Mouse (Mus musculus): ENCODE results near the gene Ghrhr.
A peak's percentile ranks its signal among the peaks of the same experiment; 100 is the strongest.

Gene Ghrhr

DNA sequence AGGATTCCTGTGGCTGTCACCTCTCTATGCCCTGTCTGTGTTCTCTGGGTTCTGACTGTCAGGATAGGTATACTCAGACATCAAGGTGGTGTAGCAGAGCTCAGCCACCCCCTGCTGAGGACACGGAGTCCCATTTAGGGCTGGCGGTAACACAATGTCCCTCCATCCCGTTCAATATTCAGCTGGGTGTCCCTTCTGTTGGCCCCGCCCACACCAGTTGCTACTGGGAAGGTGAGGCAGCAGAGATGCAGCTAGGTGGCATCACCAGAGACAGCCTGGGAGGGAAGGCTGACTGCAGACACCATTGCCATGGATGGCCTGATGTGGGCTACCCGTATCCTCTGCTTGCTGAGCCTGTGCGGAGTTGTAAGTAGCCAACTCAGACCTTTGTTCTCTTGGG, at the start of gene Ghrhr:
Gene Ghrhr, plus strand, starts transcription at position 220 of the 400 bp plus-strand sequence.
- no peak for DNase-seq

DNA sequence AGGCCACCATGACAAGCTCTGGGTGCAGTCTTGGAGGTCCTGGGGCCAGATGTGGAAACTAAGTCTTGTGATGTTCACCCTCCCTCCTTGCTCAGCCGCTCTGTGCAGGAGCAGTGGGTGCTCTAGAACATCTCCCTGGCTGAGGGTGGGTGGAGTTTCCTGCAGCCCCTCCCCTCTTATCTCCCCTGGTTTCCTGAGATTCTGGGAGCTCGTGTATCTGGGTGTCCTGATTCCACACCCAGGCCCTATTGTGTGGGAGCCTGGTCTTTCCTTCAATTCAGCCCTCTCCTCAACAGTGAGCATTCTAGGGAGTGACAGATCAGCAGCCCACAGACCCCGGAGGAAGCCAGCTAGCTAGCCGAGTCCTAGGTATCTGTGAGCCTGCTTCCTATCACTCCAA, 49.8 kb upstream of the Ghrhr start:
- peak; percentile 62 to 81 for DNase-seq

DNA sequence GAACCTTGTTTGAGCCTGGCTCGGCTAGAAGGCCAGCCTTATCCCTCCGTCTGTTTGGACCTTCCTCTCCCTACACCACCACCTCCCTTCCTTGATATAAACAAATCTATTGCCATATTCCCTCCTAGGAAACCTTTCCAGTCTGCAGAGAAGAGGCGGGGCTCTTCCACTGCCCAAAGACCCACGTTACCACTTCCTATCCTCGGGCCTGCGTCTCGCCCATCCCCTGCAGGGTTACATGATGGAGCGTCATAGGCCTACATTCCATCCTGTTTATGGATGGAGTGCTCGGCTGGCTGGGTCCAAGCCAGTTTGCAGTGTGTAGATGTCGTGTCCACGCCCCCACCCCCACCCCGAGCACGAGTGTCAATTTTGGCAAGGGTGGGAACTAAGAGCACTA, 48.8 kb upstream of the Ghrhr start:
- DNase-seq = peak; percentile 70 to 90

DNA sequence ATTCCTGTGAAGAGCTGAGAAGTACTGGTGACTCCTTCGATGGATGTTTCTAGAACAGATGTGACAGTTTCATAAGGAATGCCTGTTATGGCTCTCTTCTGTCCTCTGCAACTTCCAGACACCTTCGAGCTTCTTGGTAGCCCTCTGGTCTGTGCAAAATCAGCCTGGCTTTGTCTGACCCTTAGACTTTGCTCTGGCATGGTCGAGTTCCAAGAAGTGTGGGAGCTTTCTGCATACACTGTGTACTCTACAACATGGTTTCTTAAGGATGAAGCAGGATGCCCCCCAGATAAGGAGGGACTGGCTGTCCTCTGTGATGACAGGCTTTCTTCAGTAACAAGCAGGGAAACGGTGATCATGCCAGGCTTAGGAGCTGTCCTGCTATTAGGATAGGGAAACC, 47.9 kb upstream of the Ghrhr start:
- no peak for DNase-seq

DNA sequence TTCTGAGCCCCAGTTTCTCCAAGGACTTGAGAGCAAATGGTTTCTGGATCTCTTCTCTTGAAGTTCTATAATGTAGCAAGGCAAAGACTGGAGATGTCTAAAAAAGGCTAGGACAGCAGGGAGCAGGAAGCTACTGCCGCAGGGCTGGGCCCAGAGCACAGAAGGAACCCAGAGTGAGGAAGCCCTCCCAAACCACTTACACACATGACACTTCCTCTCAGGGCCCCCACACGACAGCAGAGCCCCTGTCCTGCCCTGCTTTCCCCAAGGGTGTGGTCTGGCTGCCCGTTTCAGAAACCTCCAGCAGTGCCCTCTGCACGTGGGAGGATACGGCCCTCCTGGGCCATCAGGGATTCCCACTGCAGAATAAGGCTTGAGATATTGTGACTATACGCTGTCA, 44.8 kb upstream of the Ghrhr start:
- peak in 1 of 2 experiments; percentile 69 for DNase-seq

DNA sequence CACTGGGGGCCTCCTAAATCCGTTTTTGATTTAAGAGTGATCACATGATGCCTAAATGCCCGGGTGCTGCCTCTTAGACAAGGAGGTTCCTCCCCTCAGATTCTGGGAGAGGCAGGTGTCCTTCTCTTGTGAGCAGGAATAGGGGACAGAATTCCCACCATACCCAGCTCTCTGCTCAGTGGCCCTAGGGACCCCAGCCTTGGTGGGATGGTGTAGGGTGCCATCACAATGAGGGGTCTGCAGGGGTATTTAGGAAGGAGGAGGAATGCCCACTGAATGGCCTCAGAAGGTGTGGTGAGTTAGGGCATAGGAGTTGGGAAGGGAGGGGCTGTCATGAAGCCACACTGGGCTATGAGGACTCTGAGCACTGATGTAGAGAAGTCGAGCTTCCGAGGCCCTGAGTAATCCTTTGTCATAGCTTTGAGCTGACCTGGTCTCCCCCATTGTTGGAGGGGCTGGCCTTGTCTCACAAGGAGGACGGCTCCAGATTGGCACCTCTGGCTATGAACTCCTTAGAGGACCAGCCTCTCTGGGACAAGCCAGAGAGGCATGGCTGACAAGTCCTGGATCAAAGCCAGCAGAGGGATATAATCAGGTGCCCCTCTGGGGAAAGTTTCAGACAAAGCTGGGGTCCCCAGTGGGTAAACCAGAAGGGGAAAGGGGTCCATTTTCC, 43.9 kb upstream of the Ghrhr start:
- no peak for DNase-seq

DNA sequence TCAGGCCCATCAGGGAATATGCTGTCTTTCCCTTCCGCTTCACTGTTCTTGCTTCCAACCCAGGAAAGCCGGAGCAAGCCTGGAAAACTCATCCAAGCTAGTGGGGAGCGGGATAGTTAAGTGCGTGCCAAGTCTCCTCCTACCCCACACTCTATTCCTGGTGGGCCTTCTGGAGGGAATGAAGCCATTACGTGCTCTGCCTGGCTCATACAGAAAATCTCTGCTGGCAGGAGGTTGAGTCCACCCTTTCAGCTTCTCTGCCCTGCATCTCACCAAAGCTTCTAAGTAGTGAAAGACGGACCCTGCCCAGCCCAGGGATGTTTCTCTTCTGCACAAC, 43.4 kb upstream of the Ghrhr start:
- DNase-seq = no peak

DNA sequence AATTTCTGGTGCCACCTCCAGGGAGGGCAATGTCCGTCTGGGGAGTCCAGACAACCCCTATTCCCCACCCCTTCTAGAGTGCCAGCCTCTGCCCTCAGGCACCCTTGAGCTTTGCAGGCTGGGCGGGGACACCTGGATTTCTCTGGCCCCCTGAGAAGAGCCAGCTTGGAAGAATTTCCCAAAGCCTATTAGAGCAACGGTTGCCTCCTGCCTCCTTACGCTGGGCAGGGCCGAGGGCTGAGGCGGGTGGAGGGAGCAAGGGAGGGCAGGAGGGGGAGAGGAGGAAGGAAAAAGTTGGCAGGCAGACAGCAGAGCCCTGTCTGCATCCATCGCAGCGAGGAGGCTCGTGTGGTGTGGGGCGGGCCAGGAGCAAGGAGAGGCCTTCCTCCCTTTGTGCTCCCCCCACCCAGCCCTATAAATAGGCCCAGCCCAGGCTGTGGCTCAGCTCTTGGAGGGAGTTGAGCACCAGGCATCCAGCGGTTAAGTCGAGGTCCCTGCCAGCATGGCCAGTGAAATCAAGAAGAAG, 40.0 kb upstream of the Ghrhr start, which contains the start of gene Aqp1:
Gene Aqp1, plus strand, starts transcription at position 444 of the 526 bp plus-strand sequence.
- peak; percentile 88 to 93 for DNase-seq

DNA sequence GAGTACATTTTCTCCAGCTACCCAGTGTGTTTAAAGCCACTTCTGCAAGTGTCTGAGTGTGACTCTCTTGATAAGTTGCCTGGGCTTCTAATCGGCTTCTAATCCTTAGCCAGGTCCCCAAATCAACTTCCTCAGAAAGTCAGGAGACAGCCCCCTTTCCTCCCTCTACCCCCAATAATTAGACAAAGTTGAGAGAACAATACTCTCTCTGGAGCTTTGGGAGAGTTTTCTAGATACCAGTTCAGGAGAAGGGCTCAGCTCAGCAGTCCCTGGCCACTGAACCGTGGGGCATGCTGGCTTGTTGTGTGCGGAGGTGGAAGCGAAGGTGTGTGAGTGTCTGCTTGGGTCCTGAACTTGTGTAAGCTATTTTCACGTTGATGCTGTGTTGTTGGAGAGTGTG, 38.9 kb upstream of the Ghrhr start:
- DNase-seq = no peak

DNA sequence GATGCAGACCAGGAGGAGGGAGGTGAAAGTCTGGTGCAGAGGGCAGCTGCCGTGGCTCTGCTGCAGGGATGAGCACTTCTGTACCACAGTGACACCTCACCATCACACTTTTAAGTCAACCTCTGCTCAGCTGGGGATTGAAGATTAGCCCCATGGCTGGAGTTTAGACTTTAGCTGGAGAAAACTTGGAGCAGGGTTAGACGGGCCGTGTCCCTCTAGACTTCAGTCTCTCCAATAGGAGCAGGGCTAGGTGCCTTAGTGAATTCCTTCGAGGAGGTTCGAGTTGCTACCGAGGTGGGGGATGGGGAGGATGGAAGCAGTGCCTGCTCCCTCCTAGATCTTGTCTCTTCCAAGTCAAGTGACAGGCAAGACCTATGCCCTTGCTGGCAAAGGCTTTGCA, 38.0 kb upstream of the Ghrhr start:
- no peak for DNase-seq

DNA sequence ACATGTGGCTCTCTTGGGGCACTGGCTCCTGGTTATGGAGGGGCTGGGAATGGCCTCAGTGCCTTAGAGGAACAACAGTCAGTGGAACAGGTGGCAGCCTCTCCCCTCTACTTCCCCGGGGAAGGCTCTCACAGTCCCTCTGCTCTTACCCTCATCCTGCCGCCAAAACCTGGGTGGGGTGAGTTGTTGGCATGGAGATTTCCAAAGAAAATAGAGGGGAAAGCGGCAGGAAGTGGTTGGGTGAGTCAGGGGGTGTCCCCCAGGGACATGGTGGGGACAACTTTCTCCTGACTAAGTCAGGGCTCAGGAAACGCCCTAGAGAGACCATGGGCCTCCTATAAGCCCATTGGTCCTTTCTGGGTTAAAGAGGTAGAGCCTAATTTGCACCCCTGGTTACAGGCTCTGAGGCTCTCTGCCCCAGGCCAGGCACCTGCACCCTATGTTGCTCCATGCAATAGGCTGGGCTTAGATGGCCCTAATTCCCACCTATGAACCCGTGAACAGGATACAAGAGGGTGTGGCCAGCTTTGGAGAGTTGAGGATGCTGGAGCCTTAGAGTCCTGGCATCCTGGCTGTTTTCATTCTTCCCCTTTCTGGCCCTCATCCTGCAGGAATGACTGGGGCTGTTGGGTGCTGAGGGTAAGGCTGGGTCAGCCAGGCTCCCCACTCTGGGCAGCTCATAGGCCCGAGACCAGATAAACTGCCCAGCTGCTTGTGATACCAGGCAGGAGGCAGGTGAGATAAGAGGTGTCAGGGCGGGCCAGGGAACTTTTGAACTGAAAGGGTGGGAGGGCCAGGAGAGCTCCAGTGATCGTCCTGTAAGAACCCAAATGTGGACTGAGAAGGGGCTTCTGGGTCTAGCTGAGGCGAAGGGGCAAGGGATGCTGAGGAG, 36.9 kb upstream of the Ghrhr start:
- DNase-seq = peak in 1 of 2 experiments; percentile 30

DNA sequence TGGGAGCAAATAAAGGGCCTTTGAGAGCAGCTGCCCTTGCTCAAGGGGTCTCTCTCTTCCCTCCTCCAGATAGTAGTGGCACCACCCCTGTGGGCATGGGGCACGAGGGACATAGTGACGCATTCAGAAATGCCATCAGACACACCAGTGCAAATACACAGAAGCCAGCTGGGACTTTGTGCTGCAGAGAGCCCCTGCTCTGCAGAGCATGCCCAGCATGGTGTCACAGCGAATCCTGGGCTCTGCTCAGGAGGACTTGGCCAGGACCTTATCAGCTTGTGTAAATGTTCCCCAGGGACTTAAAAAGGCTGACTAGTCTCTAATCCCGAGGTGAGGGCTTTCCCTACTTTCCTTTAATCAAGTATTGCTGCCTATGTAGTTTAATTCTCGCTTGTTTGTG, 34.4 kb upstream of the Ghrhr start:
- peak; percentile 62 to 86 for DNase-seq

DNA sequence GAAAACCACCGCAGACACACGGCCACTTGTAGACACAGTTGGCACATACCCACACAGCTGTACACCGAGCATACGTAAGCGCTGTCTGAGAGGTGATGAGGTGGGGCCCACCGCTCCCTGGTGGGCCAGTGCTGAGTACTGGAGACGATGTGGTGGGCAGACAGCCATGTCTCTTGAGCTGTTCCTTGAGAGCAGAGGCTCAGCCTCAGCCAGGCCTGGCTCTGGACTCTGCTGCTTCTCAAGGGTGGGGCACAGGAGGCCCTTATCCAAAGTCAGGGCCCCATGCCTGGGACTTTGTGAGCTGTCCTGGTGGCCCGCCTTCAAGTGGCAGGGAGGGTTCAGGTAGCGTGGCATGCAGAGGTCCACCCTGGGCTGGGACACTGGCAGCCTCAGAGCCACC, 33.8 kb upstream of the Ghrhr start:
- peak; percentile 66 to 81 for DNase-seq

DNA sequence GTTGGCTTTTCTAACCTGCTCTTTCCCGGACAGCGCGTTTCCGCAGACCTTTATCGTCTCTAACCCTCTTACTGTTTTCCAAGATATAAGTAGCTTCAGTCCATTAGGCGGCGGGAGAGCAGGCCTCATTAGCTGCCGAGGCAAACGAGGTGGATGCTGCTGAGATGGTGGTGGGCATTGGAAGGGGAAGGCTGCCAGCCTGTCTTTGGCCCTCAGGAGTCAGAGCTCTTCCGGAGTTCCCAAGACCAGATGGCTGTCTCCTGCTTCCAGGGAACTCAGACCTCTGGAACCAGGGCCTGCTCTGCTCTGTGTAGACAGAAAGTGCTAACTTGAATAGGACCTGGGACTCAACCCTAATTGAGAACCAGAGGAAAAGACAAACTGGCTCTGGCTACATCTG, 32.6 kb upstream of the Ghrhr start:
- DNase-seq = no peak

DNA sequence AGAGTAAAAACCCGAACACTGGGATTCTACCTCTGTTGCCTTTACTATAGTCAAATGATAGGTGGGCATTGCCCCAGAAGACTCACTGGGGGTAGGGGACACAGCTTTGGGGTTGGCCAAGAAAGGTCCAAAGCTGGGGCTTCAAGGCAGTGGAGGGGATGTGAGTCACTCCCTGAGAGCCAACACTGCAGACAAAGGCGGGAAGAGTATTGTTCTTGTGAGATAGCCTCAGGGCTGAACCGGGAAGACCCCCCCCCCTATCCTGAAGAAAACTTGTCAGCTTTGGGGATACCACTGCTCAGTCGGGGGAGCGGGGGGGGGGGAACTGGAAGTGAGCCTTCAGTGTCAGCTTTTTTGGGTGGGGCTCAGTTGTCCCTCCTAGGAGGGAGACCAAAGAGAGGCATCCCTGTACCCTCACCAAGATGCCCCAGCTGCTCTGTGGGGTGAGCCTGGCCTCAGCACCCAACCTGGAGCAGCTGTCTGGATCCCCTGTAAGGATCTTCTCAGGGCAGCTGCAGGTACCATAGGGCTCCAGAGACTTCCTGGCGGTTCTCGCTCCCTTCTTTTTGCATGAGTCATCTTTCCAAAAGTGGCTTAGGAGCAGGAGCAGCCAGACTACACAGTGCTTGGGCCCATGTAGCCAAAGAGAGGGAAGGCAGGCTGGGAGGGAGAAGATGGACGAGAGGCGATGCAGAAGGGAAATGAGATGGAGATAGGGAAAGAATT, 31.6 kb upstream of the Ghrhr start:
- DNase-seq = peak in 1 of 2 experiments; percentile 20

DNA sequence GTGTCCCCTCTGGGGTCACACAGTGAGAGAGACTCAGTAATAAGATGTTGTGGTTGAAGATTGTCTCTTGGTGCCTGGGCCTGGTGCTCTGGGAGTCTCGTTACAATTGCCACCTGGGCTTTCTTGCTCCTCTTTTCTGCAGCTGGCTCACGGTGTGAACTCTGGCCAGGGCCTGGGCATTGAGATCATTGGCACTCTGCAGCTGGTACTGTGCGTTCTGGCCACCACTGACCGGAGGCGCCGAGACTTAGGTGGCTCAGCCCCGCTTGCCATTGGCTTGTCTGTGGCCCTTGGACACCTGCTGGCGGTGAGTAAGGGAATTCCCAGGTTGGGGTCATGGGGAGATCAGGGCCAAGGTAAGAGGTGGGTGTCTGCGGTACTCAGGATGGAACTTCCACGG, 30.8 kb upstream of the Ghrhr start:
- peak in 1 of 2 experiments; percentile 17 for DNase-seq

DNA sequence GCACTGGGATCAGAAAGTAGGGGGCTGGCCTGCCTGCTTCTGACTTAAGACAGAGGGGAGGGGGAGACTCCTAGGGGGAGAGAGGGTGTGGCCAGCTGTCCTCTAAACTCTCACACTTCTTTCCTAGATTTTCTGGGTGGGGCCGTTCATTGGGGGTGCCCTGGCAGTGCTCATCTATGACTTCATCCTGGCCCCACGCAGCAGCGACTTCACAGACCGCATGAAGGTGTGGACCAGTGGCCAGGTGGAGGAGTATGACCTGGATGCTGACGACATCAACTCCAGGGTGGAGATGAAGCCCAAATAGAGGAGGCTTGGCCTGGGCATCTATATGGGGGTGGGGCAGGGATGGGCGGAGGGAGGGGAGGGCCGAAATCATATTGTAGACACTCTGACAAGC, 29.6 kb upstream of the Ghrhr start:
- no peak for DNase-seq

DNA sequence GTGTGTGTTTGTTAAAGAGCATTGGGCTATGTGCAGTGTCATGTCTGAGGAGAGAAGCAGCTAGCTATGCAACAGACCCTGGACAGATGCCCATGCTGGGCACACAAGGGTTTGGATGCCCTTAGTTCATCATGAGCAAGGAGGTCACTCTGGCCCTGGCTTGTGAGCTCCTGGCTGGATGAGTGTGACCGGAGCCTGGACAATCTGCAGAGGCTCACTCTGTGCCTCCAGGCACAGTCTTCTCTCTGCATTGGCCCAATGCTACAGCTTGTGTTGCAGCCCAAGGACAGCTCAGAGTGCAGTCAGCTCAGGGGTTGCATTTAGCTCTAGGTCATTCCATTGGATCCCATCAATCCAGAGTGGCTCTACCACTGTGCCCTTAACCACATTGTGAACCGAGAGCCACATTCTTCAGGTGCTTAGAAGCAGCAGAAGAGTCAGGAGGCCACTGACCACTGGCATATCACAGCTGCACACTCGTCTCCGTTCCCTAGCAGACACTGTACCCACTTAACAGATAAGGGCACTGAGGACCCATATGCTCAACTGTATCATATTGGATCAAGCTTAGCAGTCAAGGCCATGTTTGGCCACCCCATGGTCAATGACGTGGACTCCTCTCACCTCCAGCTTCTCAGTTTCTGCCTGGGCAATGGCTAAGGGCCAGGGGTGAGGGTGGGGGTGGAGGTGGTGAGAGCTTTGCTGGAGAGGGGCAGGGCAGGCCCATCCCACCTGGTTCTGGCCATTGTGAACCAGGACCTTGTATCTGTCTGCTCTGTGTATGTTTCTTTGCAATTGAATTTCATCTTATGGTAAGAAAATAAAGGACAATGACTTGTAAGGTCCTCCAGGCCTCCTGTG, 28.2 kb upstream of the Ghrhr start:
- no peak for DNase-seq

DNA sequence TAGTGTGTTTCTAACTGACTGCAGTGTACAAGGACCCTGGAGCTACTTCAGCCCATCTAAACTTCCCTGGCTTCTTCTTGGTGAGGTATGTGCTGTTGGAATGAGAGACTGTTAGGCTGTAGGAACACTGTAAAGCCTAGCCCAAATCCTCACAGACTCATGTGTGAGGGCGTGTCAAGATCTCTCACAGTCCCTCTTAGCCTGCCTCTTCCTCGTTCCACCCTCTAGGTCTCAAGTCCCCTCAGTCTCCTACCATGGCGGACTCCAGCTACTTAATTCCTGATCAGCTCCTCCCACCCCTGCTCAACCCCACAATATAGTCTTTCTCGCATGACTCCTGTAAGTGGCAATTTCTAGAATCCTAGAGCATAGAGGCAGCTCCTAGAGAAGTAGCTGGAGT, 26.9 kb upstream of the Ghrhr start:
- peak in 1 of 2 experiments; percentile 5 for DNase-seq

DNA sequence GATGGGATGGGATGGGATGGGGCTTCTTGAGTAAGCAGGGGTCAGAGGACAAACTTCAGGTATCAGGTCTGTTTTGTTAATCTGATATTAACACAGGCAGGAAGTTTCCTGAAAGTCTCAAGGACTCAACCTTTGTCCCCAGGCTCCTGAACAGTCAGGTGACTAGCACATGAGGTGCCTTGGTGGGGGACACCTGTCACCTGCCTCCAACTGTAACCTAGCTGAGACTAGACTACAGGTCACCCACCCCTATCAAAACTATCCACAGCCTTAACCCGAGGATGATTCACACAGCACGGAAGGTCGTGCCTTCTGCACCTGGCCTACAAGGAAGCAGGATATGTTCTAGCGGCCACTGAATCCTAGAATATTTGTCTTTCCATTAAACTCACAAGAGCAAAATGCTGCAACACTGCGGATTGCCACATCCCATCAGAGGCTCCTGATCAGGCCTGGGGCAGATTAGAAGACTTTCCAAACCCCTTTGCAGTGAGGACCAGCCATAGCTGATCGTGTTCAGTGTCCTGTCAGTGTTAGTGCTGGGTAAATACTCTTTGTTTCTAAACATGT, 25.6 kb upstream of the Ghrhr start:
- DNase-seq = peak in 1 of 2 experiments; percentile 7

DNA sequence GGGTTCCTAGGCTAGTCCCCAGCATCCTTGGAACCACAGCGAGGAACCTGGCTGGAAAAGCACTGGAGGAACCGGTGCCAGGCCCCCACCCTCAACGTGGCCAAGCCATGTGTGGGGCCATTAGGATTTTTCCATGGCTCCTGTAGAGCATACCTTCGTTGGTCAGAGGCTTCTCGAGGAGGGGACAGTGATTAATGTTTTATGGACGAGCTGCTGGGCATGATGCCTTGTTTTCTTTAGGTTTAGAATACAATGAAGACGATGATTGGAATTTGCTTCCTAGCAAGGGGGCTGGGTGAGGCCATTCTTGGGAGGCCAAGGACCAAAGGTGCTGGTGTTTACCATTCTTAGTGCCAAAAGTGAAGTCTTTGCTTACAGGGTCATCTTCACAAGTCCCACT, 24.4 kb upstream of the Ghrhr start:
- DNase-seq = no peak
